Mouse (Mus musculus): Measurements from ENCODE around the gene Ints14.

DNA sequence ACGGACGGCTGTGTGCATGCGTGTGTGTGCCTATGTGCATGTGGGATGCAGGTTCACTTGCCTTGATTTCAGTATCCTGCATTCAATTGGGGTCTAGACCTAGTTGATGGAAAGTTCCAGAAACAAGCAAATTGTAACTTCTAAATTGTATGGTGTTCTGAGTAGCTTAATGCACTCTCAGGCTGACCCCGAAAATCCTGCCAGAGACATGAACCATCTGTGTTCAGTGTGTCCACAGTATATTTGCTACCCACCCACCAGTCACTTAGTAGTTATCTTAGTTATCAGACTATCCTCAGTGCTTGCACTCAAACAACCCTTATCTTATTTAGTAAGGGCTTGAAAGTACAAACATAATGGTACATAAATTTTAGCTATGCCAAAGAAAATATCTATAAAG, 19.1 kb upstream of the Ints14 start:
- TF ChIP-seq CTCF (IDR thresholded peaks at IDR 0.05; ENCODE audit: low read depth, low read length) (no peak), TAL1 (conservative IDR thresholded peaks at IDR 0.05; ENCODE audit: low read depth, low read length) (no peak), POLR2AphosphoS5 (IDR thresholded peaks at IDR 0.05; ENCODE audit: insufficient replicate concordance, low read depth, low read length) (no peak), GATA1 (IDR thresholded peaks at IDR 0.05; ENCODE audit: borderline replicate concordance, low read length) (no peak)

All from G1E (cell line).